Mouse (Mus musculus) 3T3-L1 (cell line): ENCODE data around the gene Prss54.

Experiments
- DNase-seq: peaks from one replicate; pipeline ENCODE4 v3.0.0-alpha.2; 2015; ENCODE audit warnings: low read depth, low spot score

The Prss54 gene

GRCm38 (mm10) chr8:95551577-95551976, 24.6 kb downstream of the Prss54 start:
- no peak for DNase-seq

GRCm38 (mm10) chr8:95549871-95550829, 26.0 kb downstream of the Prss54 start:
- no peak for DNase-seq

- no peak for DNase-seq
These were observed 28.2 kb downstream of the Prss54 start for GRCm38 (mm10) chr8:95547931-95548330.

GRCm38 (mm10) chr8:95546986-95547385, 29.2 kb downstream of the Prss54 start:
- DNase-seq = no peak

- no peak for DNase-seq
These were observed 30.3 kb downstream of the Prss54 start for GRCm38 (mm10) chr8:95545815-95546214.

- DNase-seq = no peak
These were observed 33.1 kb downstream of the Prss54 start for GRCm38 (mm10) chr8:95543065-95543464.

- DNase-seq = no peak
These were observed 33.9 kb downstream of the Prss54 start for GRCm38 (mm10) chr8:95542191-95542590.

GRCm38 (mm10) chr8:95539487-95539886, 36.7 kb downstream of the Prss54 start:
- DNase-seq = peak; percentile 27

- DNase-seq = no peak
These were observed 42.4 kb downstream of the Prss54 start, which contains the start of gene Ccdc113 for GRCm38 (mm10) chr8:95533584-95534387. Ccdc113 (plus strand) TSS chr8:95534085.

GRCm38 (mm10) chr8:95532206-95532605, 43.9 kb downstream of the Prss54 start:
- DNase-seq = no peak

- DNase-seq = no peak
These were observed 47.3 kb downstream of the Prss54 start for GRCm38 (mm10) chr8:95528750-95529310.

- no peak for DNase-seq
These were observed 47.9 kb downstream of the Prss54 start for GRCm38 (mm10) chr8:95528194-95528593.

GRCm38 (mm10) chr8:95523991-95524390, 52.1 kb downstream of the Prss54 start:
- DNase-seq = no peak

GRCm38 (mm10) chr8:95516928-95517327, 59.2 kb downstream of the Prss54 start:
- no peak for DNase-seq

GRCm38 (mm10) chr8:95513219-95513618, 62.9 kb downstream of the Prss54 start:
- DNase-seq = peak; percentile 58

GRCm38 (mm10) chr8:95512257-95512656, 63.9 kb downstream of the Prss54 start:
- DNase-seq = peak; percentile 24
